Mouse (Mus musculus) olfactory bulb, adult 2 months (tissue): ENCODE measurements around the gene Ccdc167.

Source experiments
- CTCF ChIP-seq: fragments of 200-500 bp; IDR thresholded peaks from 2 replicates; pipeline ENCODE4 v1.5.1; 2012; ENCODE audit warnings: low read depth, mild to moderate bottlenecking, low read length, moderate library complexity; ENCODE audit not compliant: insufficient read depth
- POLR2A ChIP-seq: fragments of 200-500 bp; IDR thresholded peaks from 2 replicates; pipeline ENCODE4 v1.6.1; 2012; ENCODE audit warnings: mild to moderate bottlenecking, low read depth, low read length, moderate library complexity; ENCODE audit not compliant: insufficient read depth

GRCm38 (mm10) chr17:29736448-29737014 is 19.7 kb upstream of the Ccdc167 start:
- TF ChIP-seq CTCF (no peak), POLR2A (no peak)
